Mouse (Mus musculus): ENCODE measurements around the gene Fam185a.

Gene Fam185a

GRCm38 (mm10) chr5:21493294-21493999 is 68.7 kb downstream of the Fam185a start:
- DNase-seq (ENCODE audit: low read depth): peak; percentile 79

- DNase-seq (ENCODE audit: low read depth): no peak
Measured at GRCm38 (mm10) chr5:21494781-21495180, 70.0 kb downstream of the Fam185a start.

- peak; percentile 89 for DNase-seq (ENCODE audit: low read depth)
Measured at GRCm38 (mm10) chr5:21496321-21496720, 71.6 kb downstream of the Fam185a start.

- peak; percentile 55 for DNase-seq (ENCODE audit: low read depth)
Measured at GRCm38 (mm10) chr5:21496881-21497280, 72.1 kb downstream of the Fam185a start.

- peak; percentile 40 for DNase-seq (ENCODE audit: low read depth)
Measured at GRCm38 (mm10) chr5:21498490-21498889, 73.7 kb downstream of the Fam185a start.

- no peak for DNase-seq (ENCODE audit: low read depth)
Measured at GRCm38 (mm10) chr5:21498925-21499324, 74.2 kb downstream of the Fam185a start.

GRCm38 (mm10) chr5:21500133-21500532 is 75.4 kb downstream of the Fam185a start:
- no peak for DNase-seq (ENCODE audit: low read depth)

GRCm38 (mm10) chr5:21500941-21501340 is 76.2 kb downstream of the Fam185a start:
- no peak for DNase-seq (ENCODE audit: low read depth)

GRCm38 (mm10) chr5:21502936-21503610 is 78.3 kb downstream of the Fam185a start:
- DNase-seq (ENCODE audit: low read depth): no peak

- DNase-seq (ENCODE audit: low read depth): no peak
Measured at GRCm38 (mm10) chr5:21505159-21505558, 80.4 kb downstream of the Fam185a start.

GRCm38 (mm10) chr5:21506887-21507286 is 82.1 kb downstream of the Fam185a start:
- DNase-seq (ENCODE audit: low read depth): peak; percentile 89

- DNase-seq (ENCODE audit: low read depth): no peak
Measured at GRCm38 (mm10) chr5:21509801-21510200, 85.0 kb downstream of the Fam185a start.

- DNase-seq (ENCODE audit: low read depth): no peak
Measured at GRCm38 (mm10) chr5:21513363-21513762, 88.6 kb downstream of the Fam185a start.

GRCm38 (mm10) chr5:21517562-21517961 is 92.8 kb downstream of the Fam185a start:
- DNase-seq (ENCODE audit: low read depth): no peak

GRCm38 (mm10) chr5:21518207-21518606 is 93.4 kb downstream of the Fam185a start:
- no peak for DNase-seq (ENCODE audit: low read depth)

- no peak for DNase-seq (ENCODE audit: low read depth)
Measured at GRCm38 (mm10) chr5:21519166-21519565, 94.4 kb downstream of the Fam185a start.

- no peak for DNase-seq (ENCODE audit: low read depth)
Measured at GRCm38 (mm10) chr5:21526835-21527485, 102.2 kb downstream of the Fam185a start.

GRCm38 (mm10) chr5:21527488-21527911 is 102.7 kb downstream of the Fam185a start:
- peak; percentile 62 for DNase-seq (ENCODE audit: low read depth)

GRCm38 (mm10) chr5:21528068-21528842 is 103.5 kb downstream of the Fam185a start:
- DNase-seq (ENCODE audit: low read depth): peak; percentile 89

GRCm38 (mm10) chr5:21529110-21529720 is 104.5 kb downstream of the Fam185a start:
- DNase-seq (ENCODE audit: low read depth): peak; percentile 42
